Mouse (Mus musculus) embryonic fibroblast, embryonic 13.5 days (primary cell): ENCODE data around the gene Lgalsl. TPM values are rescaled to one million over a fixed set of nuclear protein-coding genes. Genes with fewer than 3 reads are reported as not detected.
A peak's percentile ranks its signal among the peaks of the same experiment; 100 is the strongest.

Experiments
- H3K27ac ChIP-seq: 2 replicates; pipeline ENCODE4 v1.5.1; 2012; ENCODE audit warnings: low read length, control low read depth, inconsistent platforms; ENCODE audit not compliant: insufficient read depth
- H3K4me1 ChIP-seq: 2 replicates; pipeline ENCODE4 v1.6.1; 2011; ENCODE audit warnings: low read length; ENCODE audit not compliant: control insufficient read depth, insufficient read depth
- H3K4me3 ChIP-seq: 2 replicates; pipeline ENCODE4 v1.5.1; 2011; ENCODE audit warnings: mild to moderate bottlenecking, control low read depth, low read length; ENCODE audit not compliant: insufficient read depth
- CTCF ChIP-seq: IDR thresholded peaks from 2 replicates; pipeline ENCODE4 v1.5.1; 2011; ENCODE audit warnings: mild to moderate bottlenecking, control low read depth, low read length, moderate library complexity, borderline replicate concordance; ENCODE audit not compliant: insufficient read depth
- POLR2A ChIP-seq: IDR thresholded peaks from 2 replicates; pipeline ENCODE4 v1.6.1; 2011; ENCODE audit warnings: low read depth, mild to moderate bottlenecking, control low read depth, low read length, moderate library complexity
- polyA plus RNA-seq: library from polyadenylated mRNA; stranded (reverse); fragments of >200 nt; gene quantifications from 2 replicates; pipeline ENCODE4 v1.2.4, GENCODE M21; 2011; ENCODE audit warnings: low read depth; ENCODE audit not compliant: missing spikeins, insufficient read length

Gene Lgalsl
- polyA plus RNA-seq, 1 experiment, result 81.0 TPM

- Histone ChIP-seq H3K4me3 (no peak overlapping the region), H3K27ac (peak overlapping the region; percentile 71)
- TF ChIP-seq CTCF, result no peak
- no peak for TF ChIP-seq POLR2A
These were observed 29.0 kb upstream of the Lgalsl start for GRCm38 (mm10) chr11:20859858-20860257.

DNA sequence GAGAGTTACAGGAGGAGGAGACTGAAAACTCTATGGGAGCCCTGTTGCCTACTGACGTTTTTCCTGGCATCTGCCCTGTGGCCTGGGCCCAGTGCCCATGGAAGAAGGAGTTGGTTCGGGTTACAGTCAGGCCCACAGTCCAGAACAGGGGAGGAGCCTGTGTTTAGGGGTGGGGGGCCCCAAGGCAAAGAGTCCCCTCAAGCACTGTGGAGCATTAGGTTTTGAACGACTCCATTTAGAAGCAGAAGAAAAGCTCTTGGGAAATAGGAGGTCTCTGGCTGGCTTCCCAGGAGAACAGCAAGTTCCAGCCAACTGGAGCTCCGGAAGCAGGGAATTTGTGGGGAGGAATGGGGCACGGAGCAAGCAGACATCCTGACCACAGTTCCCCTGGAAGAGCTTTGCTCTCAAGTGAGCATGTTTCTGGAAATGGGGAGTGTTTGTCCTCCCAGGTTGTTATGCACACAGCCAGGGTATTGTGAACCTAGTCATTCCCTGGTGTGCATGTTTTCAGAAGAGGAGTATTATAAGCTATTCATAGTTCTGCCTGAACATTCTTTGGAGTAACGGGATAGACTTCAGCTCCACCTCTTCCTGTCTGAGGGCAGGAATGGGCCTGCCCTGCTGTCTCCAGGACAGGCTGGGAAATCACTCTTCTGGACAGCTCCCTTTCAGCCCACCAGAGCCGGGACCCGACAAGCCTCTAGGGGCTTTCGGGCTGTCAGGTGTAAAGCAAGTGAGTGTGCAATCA, 28.2 kb upstream of the Lgalsl start:
- Histone ChIP-seq H3K4me3 (no peak overlapping the region), H3K4me1 (0 out of 2 replicates have a peak, but pooled peaks cover 3% of the 10 kb centered on the region)

More at GRCm38 (mm10) chr11:20859858-20860257, 29.0 kb upstream of the Lgalsl start:
- H3K4me1 ChIP-seq, result 0 out of 2 replicates have a peak, but pooled peaks cover 3% of the 10 kb centered on the region

DNA sequence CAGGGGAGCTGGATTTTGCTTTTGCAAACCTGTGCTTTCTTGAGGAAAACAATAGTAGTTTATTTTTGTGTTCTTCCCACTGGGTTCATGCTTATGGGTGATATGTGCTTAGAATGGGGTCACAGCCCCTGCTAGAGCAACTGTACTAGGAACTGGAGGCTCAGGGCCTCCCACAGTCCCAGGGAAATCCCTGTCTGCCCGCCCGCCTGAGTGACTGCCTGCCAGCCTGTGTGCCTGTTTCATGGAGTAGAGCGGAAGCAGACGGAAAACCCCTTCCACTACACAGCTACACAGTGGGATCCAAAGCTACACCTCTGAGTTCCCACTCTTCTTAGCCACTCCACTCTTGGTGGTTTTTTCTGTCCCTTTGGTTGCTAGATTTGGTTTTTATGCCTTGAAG, 27.1 kb upstream of the Lgalsl start:
- TF ChIP-seq POLR2A (no peak), CTCF (no peak)
- peak overlapping the region; percentile 94; the same call in 1 of the 2 replicates for H3K27ac ChIP-seq
- H3K4me1 ChIP-seq, result 0 out of 2 replicates have a peak, but pooled peaks cover 3% of the 10 kb centered on the region
- no peak overlapping the region for H3K4me3 ChIP-seq

More for the DNA sequence above, 28.2 kb upstream of the Lgalsl start:
- TF ChIP-seq POLR2A (peak; percentile 62), CTCF (no peak)
- peak overlapping the region; percentile 94 for H3K27ac ChIP-seq

- H3K4me1 ChIP-seq, result peaks cover 9% of the 10 kb centered on the region
- no peak overlapping the region for H3K27ac ChIP-seq
- TF ChIP-seq CTCF (no peak), POLR2A (no peak)
These were observed 23.3 kb upstream of the Lgalsl start for GRCm38 (mm10) chr11:20854032-20854741.

DNA sequence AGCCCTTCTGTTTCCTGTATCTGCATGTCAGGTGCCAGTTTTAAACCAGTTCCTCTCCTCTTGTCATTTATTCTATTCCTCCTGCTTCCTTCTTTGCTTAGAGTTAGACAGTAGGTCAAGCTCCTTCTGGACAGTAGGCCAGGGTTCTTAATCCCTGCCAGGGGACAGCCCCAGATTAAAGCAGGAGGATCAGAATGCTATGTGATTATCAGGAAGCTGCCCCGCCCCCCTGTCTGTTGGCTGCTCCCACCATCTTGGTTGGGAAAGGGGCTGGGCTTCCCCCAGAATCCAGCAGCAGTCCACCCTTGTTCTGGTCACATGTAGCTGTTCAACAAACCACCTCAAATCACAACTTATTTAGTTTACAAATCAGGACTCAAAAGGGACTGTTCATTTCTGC, 19.3 kb upstream of the Lgalsl start:
- H3K27ac ChIP-seq, result peak overlapping the region; percentile 66
- peaks cover 7% of the 10 kb centered on the region for H3K4me1 ChIP-seq
- no peak overlapping the region for H3K4me3 ChIP-seq
- TF ChIP-seq POLR2A (no peak), CTCF (no peak)

More at GRCm38 (mm10) chr11:20854032-20854741, 23.3 kb upstream of the Lgalsl start:
- no peak overlapping the region for H3K4me3 ChIP-seq

- no peak overlapping the region for H3K4me3 ChIP-seq
- H3K4me1 ChIP-seq, result peaks cover 7% of the 10 kb centered on the region
- H3K27ac ChIP-seq, result peak overlapping the region; percentile 66
- TF ChIP-seq CTCF (no peak), POLR2A (no peak)
These were observed 18.5 kb upstream of the Lgalsl start for GRCm38 (mm10) chr11:20849403-20849802.

GRCm38 (mm10) chr11:20837366-20837765, 6.5 kb upstream of the Lgalsl start:
- Histone ChIP-seq H3K4me3 (no peak overlapping the region), H3K27ac (no peak overlapping the region), H3K4me1 (no peaks in the 10 kb centered on the region)
- no peak for TF ChIP-seq CTCF
- TF ChIP-seq POLR2A, result no peak

DNA sequence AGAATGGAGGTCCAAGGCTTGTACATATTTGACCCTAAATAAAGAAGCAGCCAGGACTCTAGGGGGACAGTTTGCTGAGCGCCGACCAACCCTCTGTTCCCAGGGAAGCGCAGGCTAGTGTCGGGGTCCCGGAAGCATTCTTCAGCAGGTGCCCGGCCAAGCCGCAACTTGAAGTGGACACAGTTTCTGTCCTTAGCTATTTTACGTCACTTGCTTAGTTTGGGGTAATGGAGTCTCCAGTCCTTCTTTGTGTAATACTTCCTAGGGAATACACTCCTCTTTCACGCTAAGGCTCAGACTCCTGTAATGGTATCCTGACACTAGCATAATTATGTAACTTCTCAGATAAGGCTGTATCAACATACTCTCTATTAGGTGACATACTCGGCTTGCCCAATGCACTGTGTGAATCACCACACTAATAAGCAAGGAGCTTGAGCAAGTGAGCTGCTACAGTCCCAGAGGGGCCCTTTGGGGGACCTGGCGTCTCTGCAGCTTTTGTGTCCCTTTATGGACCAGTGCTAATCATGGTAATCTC, 813 bp upstream of the Lgalsl start:
- TF ChIP-seq CTCF (no peak), POLR2A (no peak)
- H3K4me3 ChIP-seq, result peak overlapping the region; percentile 98
- H3K27ac ChIP-seq, result no peak overlapping the region
- 0 out of 2 replicates have a peak, but pooled peaks cover 6% of the 10 kb centered on the region for H3K4me1 ChIP-seq

- 0 out of 2 replicates have a peak, but pooled peaks cover 6% of the 10 kb centered on the region for H3K4me1 ChIP-seq
- H3K4me3 ChIP-seq, result peak overlapping the region; percentile 98
- H3K27ac ChIP-seq, result peak overlapping the region; percentile 57
- TF ChIP-seq POLR2A (no peak), CTCF (no peak)
These were observed 717 bp downstream of the Lgalsl start for GRCm38 (mm10) chr11:20829993-20830685.
